Mouse (Mus musculus) layer of hippocampus, postnatal 14 days (tissue): ENCODE data around the gene Gpn3. TPM values are rescaled to one million over a fixed set of nuclear protein-coding genes. Genes with fewer than 3 reads are reported as not detected.
"Not testable (repeated sequence)": the region's sequence is repeated elsewhere in the genome, so short reads cannot be mapped to it uniquely, and the experiment has no call there.

Experiments
- DNase-seq, 2 experiments: peaks; one replicate each; pipeline ENCODE4 v3.0.0; 2021 to 2022; ENCODE audit warnings: low spot score in 2 of 2, mixed read lengths in 1 of 2
- total RNA-seq, 2 experiments: library from RNA; stranded (reverse); gene quantifications; 2 replicates each; pipeline ENCODE4 v1.2.3; 2021

The Gpn3 gene
- total RNA-seq, 2 experiments from 2014 or later: 26.8 to 27.2 TPM

GRCm38 (mm10) chr5:122415465-122415864, 43.8 kb downstream of the Gpn3 start:
- DNase-seq: no peak

GRCm38 (mm10) chr5:122420676-122421075, 49.0 kb downstream of the Gpn3 start:
- DNase-seq: not testable (repeated sequence)

GRCm38 (mm10) chr5:122421271-122422068, 49.8 kb downstream of the Gpn3 start, which contains the start of gene Anapc7:
TSS of gene Anapc7 (plus strand) at chr5:122421693.
- no peak for DNase-seq

GRCm38 (mm10) chr5:122422071-122422964, 50.6 kb downstream of the Gpn3 start:
- peak; percentile 92 to 95 for DNase-seq

- no peak for DNase-seq
Measured at GRCm38 (mm10) chr5:122423083-122423482, 51.4 kb downstream of the Gpn3 start.

GRCm38 (mm10) chr5:122425550-122425949, 53.9 kb downstream of the Gpn3 start:
- no peak for DNase-seq

- no peak for DNase-seq
Measured at GRCm38 (mm10) chr5:122430036-122430775, 58.5 kb downstream of the Gpn3 start.

- DNase-seq: no peak
Measured at GRCm38 (mm10) chr5:122431221-122431620, 59.5 kb downstream of the Gpn3 start.

Other genes starting within 250 kb of the Gpn3 start
- 1 to 10 TPM in 1 of 2 experiments, under 1 TPM in 1; 0.74 to 2.2 TPM for gene Ccdc63, start 231.1 kb upstream of the Gpn3 start, total RNA-seq
- gene Ppp1cc, start 213.6 kb upstream of the Gpn3 start, total RNA-seq: 100 to 1,000 TPM; 198 to 200 TPM
- gene Hvcn1, start 165.1 kb upstream of the Gpn3 start, total RNA-seq: 1 to 10 TPM; 3.4 to 5.0 TPM
- gene Tctn1, start 107.4 kb upstream of the Gpn3 start, total RNA-seq: 10 to 100 TPM; 12.7 to 13.6 TPM
- gene Pptc7, start 87.5 kb upstream of the Gpn3 start, total RNA-seq: 10 to 100 TPM; 34.8 to 35.3 TPM
- gene Rad9b, start 17.6 kb upstream of the Gpn3 start, total RNA-seq: 1 to 10 TPM; 3.9 to 4.1 TPM
- 100 to 1,000 TPM; 219 to 224 TPM for gene Vps29, start 17.5 kb upstream of the Gpn3 start, total RNA-seq
- gene Fam216a, start 488 bp downstream of the Gpn3 start, total RNA-seq: 10 to 100 TPM; 75.9 to 80.7 TPM
- 100 to 1,000 TPM; 300 to 318 TPM for gene Arpc3, start 20.0 kb downstream of the Gpn3 start, total RNA-seq
- 10 to 100 TPM; 32.7 to 33.2 TPM for gene Anapc7, start 49.8 kb downstream of the Gpn3 start, total RNA-seq
- gene Atp2a2, start 130.3 kb downstream of the Gpn3 start, total RNA-seq: 100 to 1,000 TPM; 659 to 669 TPM
- 10 to 100 TPM; 31.0 to 31.1 TPM for gene Ift81, start 242.6 kb downstream of the Gpn3 start, total RNA-seq